Mouse (Mus musculus): ENCODE measurements around the gene Nudt3. TPM values are rescaled to one million over a fixed set of nuclear protein-coding genes. Genes with fewer than 3 reads are reported as not detected.

Gene Nudt3
- polyA plus RNA-seq, 1 experiment from 2014 or later: 34.4 TPM

DNA sequence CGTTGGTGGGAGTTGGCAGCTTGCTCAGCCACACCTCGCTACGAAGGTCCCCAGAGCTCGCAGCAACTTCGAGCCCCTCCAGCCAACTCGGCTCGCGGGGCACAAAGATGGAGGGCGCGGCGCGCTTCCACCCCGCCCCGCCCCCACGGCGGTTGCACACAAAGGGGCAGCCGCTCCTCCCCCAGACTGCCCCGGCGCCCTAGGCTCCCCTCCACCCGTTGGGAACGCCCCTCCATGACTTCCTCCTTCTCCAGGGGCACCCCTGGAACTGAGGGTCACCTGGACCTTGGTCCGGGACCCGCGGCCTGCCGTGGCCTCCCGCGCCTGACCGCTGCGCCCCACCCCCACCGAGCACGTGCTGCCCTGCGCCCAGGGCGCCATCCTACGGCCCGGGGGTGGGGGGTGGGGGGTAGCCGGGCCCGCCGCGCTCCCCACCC is 68.2 kb downstream of the Nudt3 start:
- H3K4me2 ChIP-seq: peak overlapping the region; percentile 89
- TF ChIP-seq CTCF (IDR thresholded peaks at IDR 0.05; ENCODE audit: low read depth): no peak
- no peaks in the 10 kb centered on the region for H3K27me3 ChIP-seq (ENCODE audit: insufficient read depth, low read length)
- WGBS: 2% methylated on average over 35 of the region's 39 CpGs
- H3K36me3 ChIP-seq (ENCODE audit: insufficient read depth): peaks cover 2% of the 10 kb centered on the region; the same call in 1 of the 2 replicates
- peak overlapping the region; percentile 82 for H3K4me3 ChIP-seq (ENCODE audit: low read depth, low read length)
- peak; percentile 37 for ATAC-seq (ENCODE audit: insufficient read depth)
- H3K9me3 ChIP-seq (ENCODE audit: low read depth, low read length): no peaks in the 10 kb centered on the region
- peak; percentile 85 for DNase-seq
- peak overlapping the region; percentile 96 for H3K27ac ChIP-seq (ENCODE audit: low read depth)
- peak overlapping the region; percentile 64 for H3K9ac ChIP-seq
- peaks cover 13% of the 10 kb centered on the region; the same call in 1 of the 2 replicates for H3K4me1 ChIP-seq (ENCODE audit: insufficient read depth)

DNA sequence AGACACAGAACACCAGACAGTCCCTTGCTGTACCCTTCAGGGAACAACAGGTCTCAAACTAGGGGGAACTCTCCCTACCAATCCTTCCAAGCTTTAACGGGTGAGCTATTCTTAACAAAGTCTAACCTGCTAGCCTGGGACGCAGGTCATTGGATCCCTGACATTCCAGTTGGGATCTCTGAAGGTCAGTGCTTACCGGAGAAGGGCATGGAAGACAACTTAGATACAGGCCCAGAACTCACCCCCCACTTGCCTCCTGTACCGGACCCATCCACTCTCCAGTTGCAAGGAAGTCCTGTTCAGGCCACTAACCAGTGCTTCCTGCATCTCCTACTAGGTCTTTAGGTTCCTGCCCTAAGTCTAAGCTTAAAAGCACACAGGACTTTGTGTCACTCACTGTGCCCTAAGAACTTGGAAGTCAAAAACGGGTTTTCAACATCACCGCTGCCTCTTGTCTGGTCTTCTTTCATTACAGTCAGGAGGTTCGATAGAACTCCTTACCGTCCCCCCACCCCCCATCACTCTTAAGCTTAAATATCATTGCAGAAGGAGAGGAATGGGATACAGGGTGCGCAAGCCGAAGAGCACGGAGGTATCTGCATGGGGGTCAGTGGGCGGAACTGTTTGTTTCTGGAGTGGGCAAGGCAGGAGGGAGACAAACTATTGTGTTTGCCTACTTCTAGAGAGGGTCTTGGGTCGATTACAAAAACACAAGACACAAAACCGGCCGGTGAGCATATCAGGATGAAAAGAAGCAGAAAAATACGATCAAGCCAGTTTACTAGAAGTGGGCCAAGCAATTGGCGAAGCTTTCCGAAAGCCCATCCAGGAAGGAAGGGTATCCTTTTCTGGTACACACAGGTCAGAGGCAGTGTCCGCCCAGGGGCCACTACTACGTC is 69.0 kb downstream of the Nudt3 start:
- no peak for TF ChIP-seq CTCF (IDR thresholded peaks at IDR 0.05; ENCODE audit: low read depth)
- ATAC-seq (ENCODE audit: insufficient read depth) (no peak), DNase-seq (no peak)
- H3K9me3 ChIP-seq (ENCODE audit: low read depth, low read length): no peaks in the 10 kb centered on the region
- WGBS: 43% methylated on average over 20 of the region's 20 CpGs
- H3K4me3 ChIP-seq (ENCODE audit: low read depth, low read length): peak overlapping the region; percentile 82
- peak overlapping the region; percentile 96 for H3K27ac ChIP-seq (ENCODE audit: low read depth)
- peak overlapping the region; percentile 64 for H3K9ac ChIP-seq
- peaks cover 13% of the 10 kb centered on the region; the same call in 1 of the 2 replicates for H3K4me1 ChIP-seq (ENCODE audit: insufficient read depth)
- peak overlapping the region; percentile 89 for H3K4me2 ChIP-seq
- no peaks in the 10 kb centered on the region for H3K36me3 ChIP-seq (ENCODE audit: insufficient read depth)
- H3K27me3 ChIP-seq (ENCODE audit: insufficient read depth, low read length): no peaks in the 10 kb centered on the region

DNA sequence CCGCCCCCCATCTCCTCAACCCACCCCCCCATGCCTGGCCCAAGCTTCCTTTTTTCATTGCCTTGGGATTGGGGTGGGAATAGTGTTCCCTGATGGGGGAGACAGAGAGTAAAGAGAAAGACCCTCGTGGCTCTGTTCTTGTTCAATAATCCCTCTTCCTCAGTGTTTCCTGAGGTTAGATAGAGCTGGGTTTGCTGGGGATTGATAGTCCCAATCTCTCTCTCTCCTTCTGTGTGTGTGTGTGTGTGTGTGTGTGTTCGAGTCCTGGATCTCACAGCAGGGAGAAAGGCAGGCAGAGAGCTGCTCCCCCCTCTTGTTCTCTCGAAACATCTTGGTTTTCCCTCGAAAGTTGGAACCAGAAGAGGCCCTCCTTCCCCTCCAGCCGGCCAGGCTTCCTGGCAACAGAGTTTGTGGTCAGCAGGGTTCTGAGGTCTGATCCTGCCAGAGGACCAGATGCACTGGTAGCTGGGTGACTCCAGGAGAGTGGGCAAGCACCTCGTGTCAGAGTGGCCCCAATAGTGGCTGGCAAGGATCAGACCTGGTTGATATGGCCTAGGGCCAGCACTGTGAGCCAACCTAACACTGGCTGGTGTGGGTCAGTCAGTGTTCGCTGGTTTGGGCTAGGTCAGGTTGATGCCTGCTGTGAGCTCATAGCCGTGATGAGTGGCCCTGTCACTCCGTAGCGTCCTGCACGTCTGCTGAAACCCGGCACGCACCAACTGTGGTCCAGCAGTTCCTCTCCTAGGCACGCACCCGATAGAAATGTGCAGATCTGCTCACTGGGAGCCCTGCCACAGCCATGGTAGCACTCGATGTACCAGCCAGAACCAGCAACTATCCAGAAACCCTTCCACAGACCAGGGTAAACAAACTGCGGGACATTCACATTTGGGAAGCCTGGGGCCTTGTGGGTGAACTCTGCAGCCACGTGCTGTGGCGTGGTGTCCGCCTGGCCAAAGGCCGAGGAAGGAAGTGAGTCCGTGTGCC is 70.8 kb downstream of the Nudt3 start:
- H3K4me2 ChIP-seq: no peak overlapping the region
- no peaks in the 10 kb centered on the region for H3K9me3 ChIP-seq (ENCODE audit: low read depth, low read length)
- ATAC-seq (ENCODE audit: insufficient read depth): no peak
- H3K4me1 ChIP-seq (ENCODE audit: insufficient read depth): 0 out of 2 replicates have a peak, but pooled peaks cover 4% of the 10 kb centered on the region
- no peaks in the 10 kb centered on the region for H3K27me3 ChIP-seq (ENCODE audit: insufficient read depth, low read length)
- 77% methylated on average over 23 of the region's 23 CpGs for WGBS
- no peak overlapping the region for H3K9ac ChIP-seq
- no peaks in the 10 kb centered on the region for H3K36me3 ChIP-seq (ENCODE audit: insufficient read depth)
- no peak overlapping the region for H3K27ac ChIP-seq (ENCODE audit: low read depth)
- no peak for DNase-seq
- H3K4me3 ChIP-seq (ENCODE audit: low read depth, low read length): no peak overlapping the region
- no peak for TF ChIP-seq CTCF (IDR thresholded peaks at IDR 0.05; ENCODE audit: low read depth)

DNA sequence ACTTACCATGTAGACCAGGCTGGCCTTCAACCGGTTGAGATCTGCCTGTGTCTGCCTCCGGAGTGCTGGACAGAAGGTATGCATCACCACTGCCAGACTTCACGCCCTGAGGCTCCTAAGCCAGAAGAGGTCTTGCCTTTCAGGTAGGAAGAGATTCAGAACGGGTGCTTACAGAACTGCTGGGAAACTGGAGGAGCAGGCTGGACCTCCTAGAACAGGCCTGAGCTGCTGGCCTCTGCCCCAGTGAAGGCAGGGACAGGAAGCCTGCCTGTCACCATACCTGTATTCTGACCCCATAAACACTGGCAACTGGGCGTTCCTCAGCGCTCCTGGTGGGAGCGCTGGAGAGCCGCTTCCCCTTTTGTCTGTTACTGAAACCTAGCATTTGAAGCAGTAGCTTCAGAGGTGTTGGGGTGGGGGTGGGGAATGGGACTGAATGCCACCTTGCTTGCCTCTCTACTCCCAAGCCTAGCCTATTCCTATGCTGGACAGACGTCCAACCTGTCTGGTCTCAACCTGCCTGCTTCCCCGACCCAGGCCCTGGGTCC is 71.8 kb downstream of the Nudt3 start:
- WGBS: 65% methylated on average over 10 of the region's 10 CpGs
- no peak for TF ChIP-seq CTCF (IDR thresholded peaks at IDR 0.05; ENCODE audit: low read depth)
- H3K36me3 ChIP-seq (ENCODE audit: insufficient read depth): no peaks in the 10 kb centered on the region
- H3K4me1 ChIP-seq (ENCODE audit: insufficient read depth): 0 out of 2 replicates have a peak, but pooled peaks cover 4% of the 10 kb centered on the region
- no peak for ATAC-seq (ENCODE audit: insufficient read depth)
- H3K4me2 ChIP-seq: no peak overlapping the region
- no peak for DNase-seq
- H3K9ac ChIP-seq: no peak overlapping the region
- no peak overlapping the region for H3K27ac ChIP-seq (ENCODE audit: low read depth)
- H3K4me3 ChIP-seq (ENCODE audit: low read depth, low read length): no peak overlapping the region
- no peaks in the 10 kb centered on the region for H3K27me3 ChIP-seq (ENCODE audit: insufficient read depth, low read length)
- no peaks in the 10 kb centered on the region for H3K9me3 ChIP-seq (ENCODE audit: low read depth, low read length)

DNA sequence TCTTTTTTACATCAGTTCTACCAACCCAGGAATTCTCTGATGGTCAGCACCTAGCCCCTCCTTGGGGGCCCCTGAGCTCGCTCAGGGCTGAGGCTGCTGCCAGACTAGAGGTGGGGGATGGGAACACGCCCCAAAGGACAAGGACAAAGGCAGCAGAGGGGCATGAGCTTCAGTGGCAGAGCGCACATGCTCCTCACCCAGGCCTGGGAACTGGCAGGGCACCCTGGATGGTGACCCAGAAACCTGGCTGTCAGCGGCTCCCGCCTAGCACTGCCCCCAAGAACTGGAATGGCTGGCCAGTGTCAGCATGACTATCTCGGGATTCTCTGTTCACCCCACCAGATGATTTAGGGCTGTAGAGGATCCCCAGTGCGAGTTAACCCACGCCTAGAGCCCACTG is 74.1 kb downstream of the Nudt3 start:
- Histone ChIP-seq H3K4me2 (no peak overlapping the region), H3K4me1 (ENCODE audit: insufficient read depth) (no peaks in the 10 kb centered on the region), H3K9ac (no peak overlapping the region), H3K4me3 (ENCODE audit: low read depth, low read length) (no peak overlapping the region), H3K27me3 (ENCODE audit: insufficient read depth, low read length) (no peaks in the 10 kb centered on the region), H3K36me3 (ENCODE audit: insufficient read depth) (no peaks in the 10 kb centered on the region), H3K27ac (ENCODE audit: low read depth) (no peak overlapping the region), H3K9me3 (ENCODE audit: low read depth, low read length) (no peaks in the 10 kb centered on the region)
- 48% methylated on average over 8 of the region's 8 CpGs for WGBS
- DNase-seq (no peak), ATAC-seq (ENCODE audit: insufficient read depth) (no peak)
- TF ChIP-seq CTCF (IDR thresholded peaks at IDR 0.05; ENCODE audit: low read depth): no peak

DNA sequence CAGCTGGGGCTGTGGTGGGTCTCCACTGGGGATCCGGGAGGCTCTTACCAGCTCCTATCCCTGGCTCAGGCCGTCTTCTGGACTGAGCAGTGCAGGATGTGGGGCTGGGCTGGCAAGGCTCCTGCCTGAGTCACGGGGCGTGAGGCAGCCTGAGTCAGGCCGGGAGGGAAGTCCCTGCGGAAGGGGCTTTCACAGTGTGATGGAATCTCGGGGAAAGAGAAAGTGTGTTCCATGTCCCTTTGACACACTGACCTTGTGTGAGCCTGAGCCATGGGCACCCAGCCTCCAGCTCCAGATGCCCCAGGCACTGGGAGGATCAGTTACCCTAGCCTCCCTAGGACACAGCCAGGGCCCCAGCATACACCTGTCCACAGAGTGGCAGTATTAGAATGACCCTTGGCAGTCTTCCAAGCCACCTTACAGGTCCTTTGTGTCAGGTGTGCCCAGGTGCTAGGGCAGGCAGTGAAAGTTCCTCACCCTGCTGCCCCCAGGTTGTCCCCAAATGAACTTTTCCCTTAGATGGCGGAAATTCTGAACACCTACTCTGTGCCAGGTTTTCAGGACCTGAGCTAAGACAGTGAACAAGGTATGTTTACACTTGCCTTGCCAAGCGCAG is 75.9 kb downstream of the Nudt3 start:
- H3K9ac ChIP-seq: no peak overlapping the region
- no peaks in the 10 kb centered on the region for H3K27me3 ChIP-seq (ENCODE audit: insufficient read depth, low read length)
- no peak overlapping the region for H3K4me3 ChIP-seq (ENCODE audit: low read depth, low read length)
- DNase-seq (no peak), ATAC-seq (ENCODE audit: insufficient read depth) (no peak)
- H3K4me1 ChIP-seq (ENCODE audit: insufficient read depth): no peaks in the 10 kb centered on the region
- H3K27ac ChIP-seq (ENCODE audit: low read depth): no peak overlapping the region
- no peak overlapping the region for H3K4me2 ChIP-seq
- WGBS: 59% methylated on average over 9 of the region's 9 CpGs
- H3K9me3 ChIP-seq (ENCODE audit: low read depth, low read length): no peaks in the 10 kb centered on the region
- no peaks in the 10 kb centered on the region for H3K36me3 ChIP-seq (ENCODE audit: insufficient read depth)
- TF ChIP-seq CTCF (IDR thresholded peaks at IDR 0.05; ENCODE audit: low read depth): no peak
